Mouse (Mus musculus) kidney, postnatal 36 days (tissue): ENCODE results near the gene Naa80.
A peak's percentile ranks its signal among the peaks of the same experiment; 100 is the strongest.

Experiments used
- DNase-seq, 2 experiments: peaks; one replicate each; pipeline ENCODE4 v3.0.0; 2021 to 2022; ENCODE audit warnings: mixed read lengths in 2 of 2

The Naa80 gene

DNA sequence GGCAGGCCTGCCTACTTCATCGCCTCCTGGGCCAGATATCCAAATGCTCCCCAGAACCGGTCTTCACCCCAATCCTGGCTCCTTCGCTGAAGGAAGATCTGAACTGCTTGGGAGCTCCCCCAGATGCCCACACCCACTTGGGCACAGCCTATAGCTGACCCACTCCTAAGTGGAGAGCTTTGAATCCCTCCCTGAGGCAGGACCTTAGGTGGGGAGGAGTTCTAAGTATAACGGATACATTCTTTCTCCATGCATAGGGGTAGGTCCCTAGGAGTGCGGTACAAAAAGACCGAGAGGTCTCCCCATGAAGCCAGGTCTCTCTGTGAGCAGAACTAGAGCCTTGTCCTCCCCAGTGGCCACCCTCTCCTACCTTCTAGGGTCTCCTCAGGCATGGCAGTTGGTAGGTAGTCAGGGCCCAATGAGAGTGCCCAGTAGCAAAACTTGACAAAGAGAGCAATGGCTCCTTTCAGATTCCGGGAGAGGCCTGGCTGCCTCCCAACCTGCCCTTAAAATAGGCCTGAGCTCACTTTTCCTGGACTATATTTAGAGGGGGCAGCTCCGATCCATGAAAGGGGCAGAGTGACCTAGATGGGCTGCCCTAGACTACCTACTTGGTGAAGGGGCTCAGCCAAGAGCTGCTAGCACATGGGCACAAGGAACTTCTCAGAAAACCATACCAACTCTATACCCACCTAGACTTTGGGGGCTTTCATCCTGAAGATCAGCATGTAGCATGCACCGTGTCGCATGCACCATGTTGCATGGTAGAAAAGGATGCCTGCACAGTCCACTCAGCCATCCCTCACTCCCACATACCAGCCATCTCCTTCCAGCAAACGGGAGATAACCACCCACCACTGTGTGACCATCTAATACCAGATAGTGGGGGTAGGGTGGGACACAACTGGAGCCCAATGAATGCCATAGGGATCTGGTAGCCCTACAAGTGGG is 18.2 kb downstream of the Naa80 start:
- peak in 1 of 2 experiments; percentile 65 for DNase-seq

DNA sequence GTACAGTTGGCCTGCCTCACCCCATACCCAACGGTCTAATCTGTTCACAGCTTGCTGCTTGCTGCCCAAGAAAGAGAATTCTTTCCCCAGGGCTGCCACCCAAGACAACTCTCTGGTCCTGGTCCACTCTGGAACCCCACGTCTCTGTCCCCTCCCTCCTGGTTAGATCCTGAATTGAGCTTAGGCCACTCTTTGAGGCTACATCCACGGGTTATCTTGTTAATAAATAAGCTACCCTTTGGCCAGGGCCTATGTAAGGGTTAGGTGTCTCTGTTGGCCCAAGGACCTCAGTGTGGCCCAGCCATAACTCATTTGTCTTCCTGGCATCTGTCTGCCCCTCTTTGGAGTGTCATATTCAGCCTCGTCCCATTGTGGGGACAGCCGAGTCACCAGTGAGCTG is 19.7 kb downstream of the Naa80 start:
- peak in 1 of 2 experiments; percentile 79 for DNase-seq

DNA sequence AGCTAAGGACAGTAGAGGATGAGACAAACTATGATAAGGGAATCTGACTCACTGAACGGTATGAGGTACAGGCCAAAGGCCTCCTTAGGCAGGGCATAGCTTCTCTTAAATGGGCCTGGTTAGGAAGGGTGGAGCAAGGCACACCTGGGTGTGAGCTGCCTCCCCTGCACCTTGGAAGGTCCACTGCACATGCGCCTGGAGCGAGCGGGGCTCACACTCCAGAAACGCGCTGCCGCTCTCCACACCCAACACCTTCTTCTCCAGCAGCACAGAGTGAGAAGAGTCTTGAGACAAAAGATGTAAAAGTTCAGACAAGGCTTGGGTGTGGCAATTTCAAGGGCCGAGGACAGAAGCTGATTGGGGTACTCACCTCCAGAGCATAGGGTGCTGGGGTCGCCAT is 20.7 kb downstream of the Naa80 start:
- DNase-seq, result peak in 1 of 2 experiments; percentile 60

DNA sequence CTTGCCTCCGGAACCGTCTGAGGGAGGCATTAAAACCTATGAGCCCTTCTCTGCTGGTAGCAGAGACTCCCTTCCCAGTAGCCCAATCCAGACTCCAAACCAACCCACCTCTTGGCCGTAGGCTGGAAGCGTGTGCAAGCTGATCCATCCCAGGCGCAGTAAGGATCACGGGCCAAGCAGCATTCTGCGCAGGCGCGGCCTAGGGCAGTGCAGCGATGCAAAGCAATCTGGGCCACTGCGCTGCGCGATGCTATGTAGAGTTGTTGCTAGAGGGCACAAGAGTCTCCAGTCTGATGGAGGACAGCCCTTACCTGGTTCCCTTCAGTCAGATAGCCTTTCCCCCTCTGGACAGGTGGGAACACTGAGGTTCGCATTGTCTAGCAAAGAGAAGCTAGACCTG is 21.2 kb downstream of the Naa80 start:
- peak in 1 of 2 experiments; percentile 69 for DNase-seq

DNA sequence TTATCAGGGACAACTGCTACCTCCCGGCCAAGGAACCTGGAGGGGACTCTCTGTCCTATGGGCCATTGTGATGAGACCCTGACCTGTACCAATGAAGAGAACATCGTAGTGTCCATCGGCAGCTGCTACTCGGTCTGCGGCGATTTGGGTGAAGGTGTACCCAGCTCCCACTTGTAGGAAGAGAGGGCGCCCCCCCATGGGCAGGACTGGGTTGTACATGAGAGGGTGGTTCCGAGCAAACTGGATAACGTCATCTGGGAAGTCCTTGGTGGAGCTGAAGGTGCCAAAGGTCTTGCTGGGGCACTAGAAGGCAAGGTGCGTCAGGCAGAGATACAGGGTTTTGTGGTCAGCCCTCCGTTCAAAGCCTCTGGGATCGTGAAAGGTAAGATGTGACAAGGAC is 22.1 kb downstream of the Naa80 start:
- peak in 1 of 2 experiments; percentile 80 for DNase-seq

DNA sequence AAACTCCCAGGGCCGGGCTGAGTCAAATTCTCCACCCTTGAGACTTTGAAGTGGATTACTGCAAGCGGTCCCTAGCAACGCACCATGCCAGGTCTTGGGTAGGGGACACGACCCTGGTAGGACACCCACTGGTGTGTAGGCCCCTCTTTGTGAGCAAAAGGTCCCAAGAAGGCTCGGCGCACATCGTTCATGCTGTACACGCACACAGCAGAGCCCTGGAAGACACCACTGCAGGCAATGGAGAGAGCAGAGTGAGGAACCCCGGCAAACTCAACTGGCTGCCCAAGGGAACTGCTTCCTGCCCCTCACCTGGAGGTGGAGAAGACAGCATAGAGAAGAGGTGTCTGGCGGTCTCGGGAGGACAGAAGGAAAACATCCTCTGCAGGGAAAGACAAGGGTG is 22.6 kb downstream of the Naa80 start:
- DNase-seq, result no peak

DNA sequence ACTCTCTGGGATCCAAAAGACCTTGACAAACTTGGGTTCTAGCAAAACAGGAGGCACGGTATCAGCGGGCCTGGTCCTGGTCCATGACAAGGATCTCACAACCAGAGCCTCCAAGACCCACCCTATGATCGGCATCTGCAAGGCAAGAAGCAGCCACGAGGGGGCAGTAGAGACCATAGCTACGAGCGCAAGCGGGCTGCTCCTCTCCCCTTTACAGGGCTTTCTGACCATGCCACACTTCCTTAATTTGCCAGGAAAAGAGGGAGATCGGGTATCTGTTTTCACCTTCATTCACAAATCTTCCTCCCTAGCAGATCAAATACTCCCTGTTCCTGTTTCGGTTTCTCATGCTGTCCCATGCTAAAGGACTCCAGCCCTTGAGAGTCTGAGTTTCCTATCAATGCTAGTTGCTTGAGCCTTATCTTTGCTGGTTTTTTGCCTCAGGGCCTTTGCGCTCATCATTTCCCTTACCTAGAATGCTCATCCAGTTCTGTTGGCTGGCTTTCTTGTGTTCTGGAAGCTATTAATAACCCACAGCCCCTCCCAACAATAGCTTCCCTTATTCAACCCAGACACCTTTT is 23.5 kb downstream of the Naa80 start:
- peak; percentile 91 to 97 for DNase-seq

DNA sequence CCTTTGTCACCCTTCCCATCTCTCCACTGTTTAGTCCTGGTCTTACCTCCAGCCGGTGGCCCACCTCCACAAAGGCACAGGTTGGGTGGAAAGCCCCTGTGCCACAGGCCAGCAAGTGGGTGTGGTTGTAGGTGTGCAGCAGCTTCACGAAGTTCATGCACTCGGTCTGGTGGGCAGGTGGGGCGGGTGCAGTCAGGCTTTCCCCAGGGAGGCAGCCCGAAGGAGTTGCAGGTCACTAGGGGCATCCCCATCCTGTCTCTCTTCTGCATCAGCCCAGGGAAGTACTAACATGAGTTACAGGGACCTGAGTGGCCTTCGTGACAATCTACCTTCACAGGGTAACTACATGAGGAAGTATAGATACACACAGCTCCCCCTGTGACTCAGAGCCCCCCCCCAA is 24.6 kb downstream of the Naa80 start:
- no peak for DNase-seq

DNA sequence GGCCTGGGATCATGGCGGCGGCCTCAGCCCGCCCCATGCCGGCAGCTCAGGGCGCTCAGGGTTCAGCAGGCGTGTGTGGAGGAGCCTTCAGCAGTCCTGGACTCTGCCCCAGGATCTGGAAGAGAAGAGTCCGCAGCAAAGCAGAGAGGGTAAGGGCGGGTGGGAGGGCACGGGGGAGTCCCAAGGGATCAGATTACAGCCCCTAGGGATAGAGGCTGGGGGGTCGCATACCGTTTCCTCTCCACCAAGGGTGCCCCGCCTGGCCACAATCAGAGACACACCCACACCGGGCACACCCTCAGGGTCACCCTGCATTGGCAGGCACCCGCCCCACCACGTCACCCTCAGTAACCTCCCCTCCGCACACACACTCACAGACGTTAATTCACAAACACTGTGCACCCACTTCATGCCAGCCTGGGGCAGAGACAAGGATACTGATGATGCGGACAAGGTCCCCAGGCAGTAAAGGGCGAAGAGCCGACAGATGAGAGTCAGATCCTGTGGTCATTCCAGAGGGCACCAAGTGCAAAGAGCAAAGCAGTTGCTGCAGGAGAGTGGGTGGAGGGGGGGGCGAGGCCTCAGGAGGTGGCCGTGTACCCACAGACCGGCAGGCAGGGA is 26.5 kb downstream of the Naa80 start:
- DNase-seq, result peak; percentile 72 to 76

DNA sequence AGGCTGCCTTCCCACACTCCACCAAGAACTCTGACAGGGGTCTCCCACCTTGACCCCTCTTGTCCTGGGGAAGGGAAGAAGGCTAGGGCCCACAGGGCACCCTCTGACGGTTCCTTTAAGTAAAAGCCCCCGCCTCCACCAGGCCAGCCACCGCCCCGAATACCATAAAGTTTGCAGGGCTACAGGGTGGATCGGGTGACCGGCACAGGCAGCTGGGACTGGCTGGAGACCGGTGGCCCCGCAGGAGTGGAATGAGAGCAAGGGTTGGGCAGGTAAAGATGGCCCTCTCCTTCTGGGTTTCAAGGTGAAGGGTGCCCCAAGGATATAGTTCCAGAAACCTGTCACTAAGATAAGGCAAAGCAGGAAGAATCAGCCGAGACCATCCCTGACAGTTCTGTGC is 27.9 kb downstream of the Naa80 start:
- DNase-seq, result peak; percentile 70 to 76

DNA sequence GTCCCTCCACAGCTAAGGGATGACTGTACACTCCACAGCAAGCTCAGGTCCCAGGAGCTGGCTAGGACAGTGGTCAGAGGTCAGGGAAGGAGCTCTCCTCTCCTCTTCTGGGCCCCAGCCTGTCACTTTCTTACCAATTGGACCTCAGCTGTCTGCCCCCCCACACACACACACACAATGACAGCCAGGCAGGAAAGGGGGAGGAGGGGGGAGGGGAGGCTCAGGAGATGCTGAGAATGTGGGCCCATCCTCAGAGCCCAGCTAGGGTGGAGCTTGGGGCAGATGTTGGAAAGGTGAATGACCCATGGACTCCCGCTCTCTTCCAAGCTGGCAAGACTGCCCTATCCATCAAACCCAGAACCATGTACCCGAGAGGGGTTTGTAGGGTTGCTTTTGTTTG is 28.3 kb downstream of the Naa80 start:
- no peak for DNase-seq

DNA sequence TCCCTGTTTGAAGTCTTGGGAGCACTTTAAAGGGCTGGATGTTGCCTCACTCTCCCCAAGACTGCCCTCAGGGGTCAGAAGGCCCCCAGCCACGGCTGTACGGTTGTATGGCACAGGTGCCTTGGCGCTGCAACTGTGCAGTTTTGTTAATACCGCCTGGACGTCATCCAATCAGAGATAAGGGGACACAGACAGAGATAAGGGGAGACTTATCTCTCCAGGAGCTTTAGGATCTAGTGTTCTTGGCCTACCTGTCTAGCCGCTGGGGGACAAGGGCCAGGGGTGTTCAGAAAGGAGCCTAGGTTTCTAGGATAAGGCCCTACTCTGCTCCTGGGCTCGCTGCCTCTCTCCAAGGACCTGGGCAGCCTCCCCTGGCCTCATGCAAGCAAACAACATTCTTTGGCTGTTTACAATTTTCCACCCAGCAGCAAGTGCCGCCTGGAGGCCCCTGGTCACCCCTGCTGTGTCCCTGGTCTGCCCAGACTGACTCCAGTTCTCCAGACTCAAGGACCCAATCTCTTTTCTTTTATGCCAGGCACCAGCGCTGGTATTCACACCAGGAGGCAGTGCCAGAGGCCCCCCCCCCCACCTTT is 29.1 kb downstream of the Naa80 start:
- DNase-seq, result peak; percentile 52 to 57

DNA sequence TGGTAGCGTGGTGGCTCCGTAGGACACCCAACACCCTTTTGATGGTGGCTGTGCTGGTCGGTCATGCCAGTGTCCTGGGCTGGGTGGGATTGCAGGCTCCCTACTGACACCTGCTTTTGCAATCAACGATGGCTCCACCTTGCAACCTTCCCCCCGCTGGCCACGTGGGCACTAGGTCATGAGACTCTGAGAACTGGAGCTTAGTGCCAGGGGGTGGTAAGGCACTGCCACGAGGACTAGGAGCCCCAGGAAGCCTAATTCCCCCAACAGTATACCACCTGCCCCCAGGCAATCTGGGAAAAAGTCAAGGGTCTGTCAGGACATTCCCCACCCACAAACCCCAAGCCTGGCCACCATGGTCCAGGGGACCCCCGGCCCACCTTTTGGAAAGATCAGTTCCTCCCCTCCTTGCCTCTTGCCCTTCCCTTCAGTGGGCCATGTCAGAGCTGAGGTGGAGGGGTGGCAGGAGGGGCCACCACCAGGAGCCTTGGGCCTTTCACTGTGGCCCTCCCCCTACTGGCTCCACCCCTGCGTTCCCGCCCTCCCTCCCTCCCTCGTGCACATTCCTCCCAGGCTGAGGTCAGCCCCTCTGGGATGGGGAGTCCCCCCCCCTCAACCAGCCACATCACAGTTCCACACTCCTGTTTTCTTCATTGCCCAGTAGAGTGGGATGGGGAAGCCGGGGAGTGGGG is 30.2 kb downstream of the Naa80 start, which contains the start of gene Sema3b:
TSS of gene Sema3b (minus strand) at position 489 of the 692 bp plus-strand sequence.
- DNase-seq, result peak; percentile 64 to 71

DNA sequence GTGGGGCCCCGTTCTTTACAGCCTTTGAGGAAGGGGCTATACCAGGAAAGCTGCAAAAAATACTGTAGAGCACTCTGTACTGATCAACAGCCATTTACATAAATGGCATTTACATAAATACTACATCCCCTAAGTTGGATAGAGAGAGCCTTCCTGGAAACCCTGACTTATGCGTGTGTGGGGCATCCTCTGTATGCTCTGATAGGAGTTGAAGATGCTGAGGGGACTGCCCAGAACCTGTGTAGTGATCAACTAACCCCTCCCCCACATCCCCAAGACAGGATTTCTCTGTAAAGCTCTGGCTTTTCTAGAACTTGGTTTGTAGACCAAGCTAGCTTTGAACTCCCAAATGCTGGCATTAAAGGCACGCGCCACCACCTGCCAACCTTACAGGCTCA is 30.7 kb downstream of the Naa80 start:
- DNase-seq, result no peak

DNA sequence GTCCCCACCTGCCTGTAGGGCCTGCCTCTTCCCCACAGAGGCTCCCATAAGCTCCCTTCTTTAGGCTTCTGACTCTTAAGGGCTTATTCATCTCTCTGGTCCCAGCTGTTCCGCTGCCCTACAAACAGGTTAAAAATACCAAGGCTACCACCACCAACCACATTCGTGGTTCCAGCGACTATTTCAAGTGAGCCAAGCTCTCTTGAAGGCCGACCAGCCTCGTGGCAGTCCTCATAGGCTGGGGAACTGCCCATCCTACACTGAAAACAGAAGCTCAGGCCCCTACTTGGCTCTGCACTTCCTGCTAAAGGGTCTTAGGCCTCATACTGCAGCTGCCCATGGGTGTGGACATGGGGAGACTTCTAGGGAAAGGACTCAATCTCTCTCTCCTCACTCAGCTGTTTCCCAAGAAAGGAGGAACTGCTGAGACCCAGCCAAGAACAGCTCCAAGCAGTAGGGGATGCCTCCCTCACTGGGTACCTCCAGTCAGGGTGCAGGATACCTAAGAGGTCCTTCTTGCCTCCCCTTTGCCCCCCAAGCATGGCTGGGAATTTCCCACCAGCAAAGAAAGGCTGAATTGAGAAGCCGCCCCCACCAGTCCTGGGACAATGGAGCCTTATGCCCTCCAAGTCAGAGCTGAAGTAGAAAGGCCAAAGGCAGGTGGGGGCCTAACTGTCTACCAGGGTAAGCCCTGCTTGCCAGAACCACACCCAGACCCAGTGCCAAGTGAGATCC is 32.9 kb downstream of the Naa80 start:
- no peak for DNase-seq

DNA sequence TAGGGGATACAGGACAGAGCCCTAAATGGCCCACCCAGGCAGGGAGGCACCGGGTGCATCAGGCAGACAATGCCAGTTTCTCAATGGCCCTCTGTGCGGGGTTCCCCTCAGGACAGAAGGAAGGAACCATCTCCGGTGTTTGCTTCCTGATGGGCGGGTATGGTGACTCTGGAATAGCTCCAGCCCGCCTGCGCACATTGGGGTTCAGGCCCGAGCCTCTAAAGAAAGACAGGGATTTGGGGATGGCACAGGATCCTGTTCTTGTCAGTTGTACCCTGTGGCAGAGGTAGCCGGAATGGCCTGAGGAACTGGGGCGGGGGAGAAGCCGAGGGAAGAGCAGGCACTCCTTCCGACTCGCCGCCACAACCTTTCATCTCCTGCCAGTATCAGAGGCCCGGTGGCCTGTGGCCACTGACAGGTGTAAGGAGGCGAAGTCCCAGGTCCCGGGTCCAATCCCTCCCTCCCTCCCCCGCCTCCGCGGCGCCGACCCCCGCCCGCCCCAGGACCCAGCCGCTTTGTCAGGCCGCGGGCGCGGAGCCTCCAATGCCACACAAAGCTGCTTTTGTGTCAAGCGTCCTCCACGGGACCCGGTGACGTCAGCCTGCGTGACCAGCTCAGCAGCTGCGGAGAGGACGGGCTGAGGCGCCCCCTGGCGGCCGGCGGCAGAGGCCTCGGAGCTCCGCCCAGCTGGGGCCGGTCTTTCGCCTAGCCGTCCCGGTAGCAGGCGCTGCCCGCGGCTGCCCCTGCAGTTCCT is 33.7 kb downstream of the Naa80 start:
- DNase-seq, result peak; percentile 98 to 100

DNA sequence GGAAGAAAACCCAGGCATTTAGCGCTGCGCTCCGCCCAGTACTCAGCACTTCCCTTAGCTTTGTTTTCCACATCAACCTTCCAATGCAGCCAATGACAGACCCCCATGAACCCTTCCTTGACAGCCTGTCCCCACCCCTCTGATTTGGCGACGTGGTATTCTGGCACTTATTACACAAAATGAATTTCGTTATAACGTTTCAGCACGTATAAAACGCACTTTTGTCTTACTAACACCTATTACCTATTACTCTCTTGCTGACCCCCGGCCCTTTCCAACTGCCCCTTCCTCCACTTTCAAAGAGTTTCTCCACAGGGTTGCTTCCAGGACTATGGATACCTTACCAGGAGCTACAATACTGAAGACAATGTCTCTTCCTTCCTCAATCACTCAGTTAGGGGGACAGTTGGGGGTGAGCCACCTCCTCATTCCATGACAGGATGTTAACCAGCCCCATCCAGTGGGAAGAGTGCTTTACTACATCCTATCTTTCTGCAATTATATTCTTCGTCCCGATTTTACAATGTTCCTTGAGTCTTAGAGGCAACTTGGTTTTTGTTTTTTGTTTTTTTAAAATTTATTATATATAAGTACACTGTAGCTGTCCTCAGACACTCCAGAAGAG is 34.4 kb downstream of the Naa80 start:
- DNase-seq, result no peak

DNA sequence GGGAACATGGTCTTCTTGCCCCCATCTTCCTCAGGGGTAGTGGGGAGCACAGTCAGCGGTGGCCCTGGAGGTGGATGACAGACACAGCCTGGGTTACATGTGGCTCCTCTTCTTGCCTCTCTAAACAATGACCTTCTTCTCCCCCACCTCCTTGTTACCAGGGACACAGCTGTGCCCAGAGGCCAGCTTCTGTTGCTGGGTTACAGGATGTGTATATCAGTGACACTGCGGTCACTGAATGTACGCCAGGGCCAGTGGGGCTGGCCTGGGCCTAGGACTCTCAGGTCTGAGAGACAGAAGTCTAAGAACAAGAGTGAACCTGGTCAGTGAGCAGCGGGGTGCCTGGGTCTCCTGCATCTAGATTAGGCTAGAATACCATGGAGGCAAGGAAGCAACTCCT is 36.3 kb downstream of the Naa80 start:
- DNase-seq, result no peak

DNA sequence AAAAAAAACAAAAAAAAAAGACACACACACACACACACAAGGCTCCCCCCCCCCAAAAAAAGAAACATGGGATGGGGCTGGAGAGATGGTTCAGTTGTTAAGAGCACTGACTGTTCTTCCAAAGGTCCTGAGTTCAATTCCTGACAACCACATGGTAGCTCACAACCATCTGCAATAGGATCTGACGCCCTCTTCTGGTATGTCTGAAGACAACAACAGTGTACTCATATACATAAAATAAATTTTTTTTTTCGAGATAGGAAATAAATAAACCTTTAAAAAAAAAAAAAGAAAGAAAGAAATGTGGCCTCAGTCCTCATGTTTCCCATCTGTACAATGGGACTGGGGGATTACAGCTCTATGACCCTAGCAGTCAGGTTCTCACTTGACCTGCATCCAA is 38.8 kb downstream of the Naa80 start:
- no peak for DNase-seq

DNA sequence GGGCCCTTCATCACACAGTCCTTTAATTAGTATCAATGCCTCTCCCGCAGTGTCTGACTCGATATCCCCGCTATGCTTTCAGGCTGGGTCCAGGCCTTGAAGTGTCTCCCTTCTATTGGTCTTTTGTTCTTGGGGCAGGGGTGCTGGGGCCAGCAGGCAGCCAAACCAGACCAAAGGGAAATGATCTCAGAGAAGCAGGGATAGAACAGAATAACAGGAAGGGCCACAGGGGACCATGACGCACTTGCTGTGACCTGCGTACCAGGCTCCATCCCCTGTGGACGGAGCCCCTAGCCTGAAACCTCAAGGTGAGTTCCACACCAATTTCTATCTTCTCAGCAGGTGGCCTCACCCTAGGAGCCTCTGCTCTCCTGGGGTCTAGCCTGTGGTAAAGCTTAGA is 39.4 kb downstream of the Naa80 start:
- no peak for DNase-seq
